Mouse (Mus musculus): ENCODE data around the gene Gramd1a.
A peak's percentile ranks its signal among the peaks of the same experiment; 100 is the strongest.

Gramd1a gene

DNA sequence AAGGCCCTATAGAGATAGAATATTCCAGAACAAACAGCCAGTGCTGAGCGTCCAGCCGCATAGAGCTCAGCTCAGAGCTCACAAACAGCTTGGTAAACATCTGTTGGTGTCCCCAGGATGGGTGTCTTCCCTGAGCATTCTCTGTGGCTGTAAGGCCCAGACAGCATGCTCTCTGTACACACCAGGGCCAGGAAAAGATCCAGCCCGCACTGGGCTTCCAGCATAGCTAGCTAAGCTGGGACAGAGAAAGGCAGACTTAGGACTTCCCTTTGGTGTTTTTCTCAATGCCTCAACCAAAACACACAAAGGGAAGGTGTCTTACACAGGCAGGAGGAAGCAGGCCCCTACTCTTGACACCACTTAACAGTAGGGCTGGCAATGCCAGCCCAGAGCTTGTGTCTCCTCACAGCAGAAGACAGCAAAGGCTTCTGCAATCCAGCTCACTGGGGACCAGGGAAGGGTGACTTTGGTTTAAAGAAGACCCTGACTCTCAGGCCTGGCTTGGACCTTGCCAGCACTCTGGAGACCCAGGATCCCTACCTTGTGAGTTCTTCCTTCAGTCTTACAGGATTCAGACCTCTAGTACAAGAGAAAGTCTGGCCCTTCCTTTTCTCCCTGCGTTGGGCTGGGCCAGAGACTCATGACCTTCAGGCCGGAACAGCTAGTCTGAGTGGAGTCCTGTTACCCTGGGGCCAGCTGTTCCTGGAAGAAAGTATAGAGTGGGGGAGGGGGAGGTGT, at the start of gene Gramd1a:
Gene Gramd1a, minus strand, starts transcription at position 601 of the 738 bp plus-strand sequence.
- DNase-seq (ENCODE audit: low read depth, low spot score): peak; percentile 37

DNA sequence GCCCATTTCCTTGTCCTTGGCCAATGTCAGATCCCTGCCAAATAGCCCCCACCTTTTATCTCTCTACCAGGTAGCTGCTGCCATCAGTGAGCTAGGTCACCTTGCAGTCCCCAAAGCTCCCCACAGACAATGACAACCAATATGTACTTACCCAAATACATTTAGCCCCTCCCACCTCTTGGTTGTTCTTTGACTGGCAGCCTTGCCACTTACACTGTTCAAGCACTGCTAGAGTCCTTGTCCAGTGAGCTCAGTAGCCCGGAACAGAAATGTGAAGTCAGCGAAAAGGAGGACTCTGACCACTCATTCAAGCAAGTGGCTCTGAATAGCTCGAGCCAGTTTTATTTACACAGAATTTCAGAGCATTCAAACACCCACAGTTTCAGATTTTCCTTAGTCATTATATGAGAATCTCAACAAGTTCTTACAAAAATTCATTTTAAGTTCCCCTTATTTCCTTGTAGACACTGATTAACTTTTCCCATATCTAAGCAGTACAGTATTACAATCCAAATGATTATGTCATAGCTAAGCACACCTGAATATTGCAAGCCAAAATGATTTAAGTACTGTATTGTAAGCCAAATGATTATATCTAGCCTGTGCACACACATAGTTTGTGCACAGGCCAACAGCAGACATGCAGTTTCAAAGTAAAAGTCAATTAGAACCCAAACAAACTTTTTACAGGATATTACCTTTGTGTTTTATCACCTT, 40.1 kb upstream of the Gramd1a start:
- DNase-seq (ENCODE audit: low read depth, low spot score): no peak

DNA sequence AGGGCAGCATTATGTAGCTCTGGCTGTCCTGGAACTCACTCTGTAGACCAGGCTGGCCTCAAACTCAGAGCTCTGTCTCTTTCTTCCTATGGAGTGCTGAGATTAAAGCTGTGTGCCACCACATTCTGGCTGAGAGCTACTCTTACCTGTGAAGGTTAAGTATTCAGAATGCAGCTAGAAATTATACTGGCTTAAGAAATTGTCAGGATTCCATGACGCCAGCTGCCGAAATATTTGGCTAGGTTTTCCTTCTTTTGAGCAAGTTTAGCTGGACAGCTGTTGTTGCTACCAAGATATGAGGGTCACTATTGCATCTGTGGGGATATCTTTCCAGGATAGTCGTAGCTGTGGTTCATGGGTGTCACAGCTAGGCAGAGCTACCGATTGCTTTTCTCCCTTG, 29.0 kb upstream of the Gramd1a start:
- no peak for DNase-seq (ENCODE audit: low read depth, low spot score)

DNA sequence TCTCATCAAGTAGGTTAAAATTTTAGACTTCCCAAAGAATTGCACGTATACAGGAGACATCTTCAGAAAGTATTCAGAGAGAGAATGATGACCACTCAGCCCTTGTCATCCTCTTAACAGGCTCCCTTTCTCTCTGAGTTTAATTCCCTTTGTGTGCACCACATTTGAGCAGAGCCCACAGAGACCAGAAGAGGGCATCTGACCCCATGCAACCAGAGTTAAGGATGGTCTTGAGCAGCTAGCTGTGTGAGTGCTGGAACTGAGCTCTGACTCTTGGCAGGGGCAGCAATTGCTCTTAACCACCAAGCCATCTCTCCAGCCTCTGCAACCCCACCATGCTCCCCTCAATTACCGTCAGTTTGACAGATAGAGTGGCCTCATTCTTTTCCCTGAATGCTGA, 27.2 kb upstream of the Gramd1a start:
- no peak for DNase-seq (ENCODE audit: low read depth, low spot score)

DNA sequence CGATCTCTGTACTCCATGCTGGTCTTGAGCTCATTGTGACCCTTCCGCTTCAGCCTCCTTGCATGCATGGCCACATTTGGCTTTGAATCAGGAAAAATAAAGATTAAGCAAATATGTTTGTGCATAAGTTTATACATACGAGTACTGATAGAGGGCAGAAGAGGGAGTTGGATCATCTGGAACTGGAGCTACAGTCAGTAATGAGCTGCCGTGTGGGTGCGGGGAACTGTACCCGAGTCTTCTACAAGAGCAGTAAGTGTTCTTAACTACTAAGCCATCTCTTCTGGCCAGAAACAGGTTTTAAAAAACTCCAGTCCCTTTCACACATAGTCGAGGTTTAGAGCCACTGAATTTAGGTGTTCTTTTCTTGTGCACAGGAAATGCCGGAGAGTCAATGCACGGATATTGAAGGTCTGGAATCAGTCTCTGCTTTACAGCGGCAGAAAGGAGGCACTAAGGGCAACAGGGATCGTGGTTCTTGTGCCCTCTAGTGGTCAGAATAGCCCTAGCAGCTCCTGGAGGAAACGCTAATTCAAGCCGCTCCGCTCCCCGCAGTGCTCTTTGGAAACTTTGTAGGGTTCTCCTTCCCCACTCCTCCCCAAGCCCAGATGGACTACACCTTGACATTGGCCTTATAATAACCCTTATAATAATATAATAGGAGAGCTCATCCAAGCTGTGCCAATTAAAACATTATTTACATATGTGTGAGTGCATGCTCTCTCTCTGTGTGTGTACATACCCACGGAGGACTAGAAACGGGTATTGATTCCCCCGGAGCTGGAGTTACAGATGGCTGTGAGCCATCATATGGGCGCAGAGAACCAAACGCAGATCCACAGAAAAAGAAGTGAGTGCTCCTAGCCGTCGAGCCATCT, 21.4 kb upstream of the Gramd1a start:
- peak; percentile 88 for DNase-seq (ENCODE audit: low read depth, low spot score)

DNA sequence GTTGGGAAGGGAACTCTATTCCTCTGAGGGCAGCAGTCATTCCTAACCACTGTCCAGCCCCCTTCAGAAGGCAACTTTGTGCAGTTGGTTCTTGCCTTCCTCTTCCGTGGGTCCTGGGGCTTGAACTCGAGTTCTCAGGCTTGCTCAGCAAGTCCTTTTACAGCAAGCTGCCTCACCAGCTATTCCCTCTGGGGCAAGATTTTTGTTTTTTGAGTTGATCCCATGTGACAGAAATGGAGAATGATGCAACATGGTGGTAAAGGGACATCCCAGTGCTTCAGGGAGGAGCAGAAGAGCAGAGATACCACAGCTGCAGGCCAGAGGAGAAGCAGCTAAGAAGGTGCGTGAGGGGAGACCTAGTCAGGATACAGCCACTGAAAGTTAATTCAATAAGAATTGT, 19.4 kb upstream of the Gramd1a start:
- DNase-seq (ENCODE audit: low read depth, low spot score): no peak

DNA sequence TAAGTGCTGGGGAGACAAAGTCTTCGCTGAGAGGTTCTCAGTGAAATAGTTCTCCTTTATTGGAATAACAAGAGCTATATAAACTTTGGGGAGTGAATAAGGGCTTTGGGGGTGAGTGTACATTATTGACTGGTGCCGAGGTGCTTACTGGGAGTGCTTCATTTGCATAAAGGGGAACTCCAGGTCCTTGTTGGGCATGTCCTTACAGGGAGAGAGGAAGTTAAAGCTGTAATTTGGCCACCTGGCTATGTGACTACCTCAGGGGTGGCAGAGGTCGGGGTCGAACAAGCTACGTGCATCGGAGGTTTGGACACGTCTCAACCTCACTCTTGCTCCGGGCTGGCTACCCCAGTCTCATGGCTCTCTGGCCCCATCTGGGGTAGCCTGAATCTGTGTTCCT, 18.8 kb upstream of the Gramd1a start:
- no peak for DNase-seq (ENCODE audit: low read depth, low spot score)

DNA sequence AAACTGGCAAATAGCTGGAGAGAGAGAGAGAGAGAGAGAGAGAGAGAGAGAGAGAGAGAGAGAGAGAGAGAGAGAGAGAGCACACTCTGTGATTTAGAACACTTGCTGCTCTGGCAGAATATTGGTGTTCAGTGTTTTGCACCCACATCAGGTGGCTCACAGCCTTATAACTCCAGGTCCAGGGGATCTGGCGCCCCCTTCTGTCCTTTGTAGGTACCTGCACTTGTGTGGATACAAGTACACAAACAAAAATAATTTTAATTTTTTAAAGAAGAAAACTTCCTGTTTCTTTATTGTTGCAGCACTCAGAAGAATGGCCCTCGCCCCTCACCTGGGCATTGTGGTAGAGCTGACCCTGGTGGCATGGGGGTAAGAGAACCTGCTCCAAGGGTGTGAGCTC, 16.5 kb upstream of the Gramd1a start:
- peak; percentile 89 for DNase-seq (ENCODE audit: low read depth, low spot score)

DNA sequence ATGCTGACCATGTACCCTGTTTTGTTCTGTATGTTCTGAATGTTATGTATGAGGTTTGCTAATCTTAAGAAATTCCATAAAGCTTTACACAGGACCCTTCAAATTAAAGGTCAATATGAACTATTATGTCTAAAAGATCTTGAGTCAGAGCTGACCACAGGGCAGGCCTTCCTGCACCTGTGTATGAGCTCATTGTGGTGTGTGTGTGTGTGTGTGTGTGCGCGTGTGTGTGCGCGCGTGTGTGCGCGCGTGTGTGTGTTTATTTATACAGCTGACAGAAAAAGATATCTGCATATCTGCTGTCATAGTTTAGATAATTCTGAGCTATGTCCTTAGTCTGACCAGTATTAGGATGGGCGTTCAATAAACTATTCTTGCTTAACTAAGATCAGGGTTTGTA, 14.8 kb upstream of the Gramd1a start:
- DNase-seq (ENCODE audit: low read depth, low spot score): no peak

DNA sequence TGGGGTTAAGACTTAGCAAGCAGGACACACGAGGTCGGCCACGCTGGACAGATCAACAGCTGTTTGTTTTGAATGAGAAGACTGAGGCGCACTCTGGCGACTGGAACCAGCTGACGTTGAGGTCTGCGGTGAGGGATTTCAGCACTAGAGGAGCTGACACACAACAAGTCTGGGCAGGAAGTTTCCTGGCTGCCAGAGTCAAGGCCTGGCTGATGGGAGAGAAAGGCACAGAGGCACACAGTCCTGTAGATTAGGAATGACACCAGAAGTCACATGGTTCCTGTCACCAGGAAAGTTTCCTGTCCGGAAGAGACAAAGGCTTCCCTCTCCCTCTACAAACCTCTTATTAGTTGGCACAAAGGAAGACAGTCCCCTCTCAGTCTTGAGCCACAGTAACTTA, 12.7 kb upstream of the Gramd1a start:
- DNase-seq (ENCODE audit: low read depth, low spot score): peak; percentile 58

DNA sequence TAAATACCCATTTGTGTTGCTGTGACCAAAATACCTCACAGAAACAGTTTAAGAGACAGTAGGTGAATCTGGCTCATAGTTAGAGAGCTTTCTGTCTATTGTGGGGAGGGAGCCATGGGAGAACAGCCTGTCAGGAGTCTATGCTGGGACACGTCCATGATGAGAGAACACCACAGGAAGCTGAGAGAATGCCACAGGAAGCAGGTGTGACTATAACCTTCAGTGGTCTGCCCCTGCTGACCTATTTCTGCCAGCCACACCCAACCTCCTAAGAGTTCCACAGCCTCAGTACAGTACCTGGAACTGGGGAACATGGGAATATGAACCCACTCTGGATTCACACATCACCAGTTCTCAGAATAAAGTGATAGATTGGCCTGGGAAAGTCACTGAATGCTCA, 9.1 kb upstream of the Gramd1a start:
- no peak for DNase-seq (ENCODE audit: low read depth, low spot score)

DNA sequence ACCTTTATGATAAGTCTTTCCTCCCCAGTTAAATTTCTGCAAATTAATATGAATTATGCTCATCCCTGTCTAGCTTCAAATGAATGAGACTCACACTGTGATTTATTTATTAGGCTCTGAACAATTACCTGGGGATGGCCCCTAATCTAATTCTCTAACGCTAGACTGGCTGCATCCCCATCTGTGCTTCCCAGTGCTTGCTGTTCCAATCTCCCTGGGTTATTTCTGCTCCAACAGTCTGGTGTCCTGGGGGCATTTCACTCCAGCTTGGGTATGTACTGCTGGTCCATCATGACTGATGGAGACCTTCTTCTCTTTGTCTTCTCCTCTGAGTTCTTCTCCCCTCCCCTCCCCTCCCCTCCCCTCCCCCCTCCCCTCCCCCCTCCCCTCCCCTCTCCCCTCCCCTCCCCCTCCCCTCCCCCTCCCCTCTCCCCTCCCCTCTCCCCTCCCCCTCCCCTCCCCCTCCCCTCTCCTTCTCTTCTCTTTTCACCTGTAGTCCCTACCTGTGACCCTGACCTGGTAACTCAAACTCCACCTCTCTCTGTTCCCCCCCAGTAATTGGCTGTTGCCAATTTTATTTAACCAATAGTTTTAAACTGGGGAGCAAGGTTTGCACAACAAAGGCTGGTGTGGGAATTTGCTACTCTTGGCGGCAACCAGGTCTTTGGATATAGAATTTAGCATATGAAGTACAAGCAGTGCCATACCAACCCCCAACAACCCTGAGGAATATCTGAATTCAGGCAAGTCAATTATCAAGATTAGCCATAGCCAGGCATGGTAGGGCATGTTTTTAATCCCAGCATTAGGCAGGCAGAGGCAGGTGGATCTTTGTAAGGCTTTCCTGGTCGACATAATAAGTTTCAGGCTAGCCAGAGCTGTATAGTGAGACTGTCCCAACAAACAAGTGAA, 8.2 kb upstream of the Gramd1a start:
- no peak for DNase-seq (ENCODE audit: low read depth, low spot score)

DNA sequence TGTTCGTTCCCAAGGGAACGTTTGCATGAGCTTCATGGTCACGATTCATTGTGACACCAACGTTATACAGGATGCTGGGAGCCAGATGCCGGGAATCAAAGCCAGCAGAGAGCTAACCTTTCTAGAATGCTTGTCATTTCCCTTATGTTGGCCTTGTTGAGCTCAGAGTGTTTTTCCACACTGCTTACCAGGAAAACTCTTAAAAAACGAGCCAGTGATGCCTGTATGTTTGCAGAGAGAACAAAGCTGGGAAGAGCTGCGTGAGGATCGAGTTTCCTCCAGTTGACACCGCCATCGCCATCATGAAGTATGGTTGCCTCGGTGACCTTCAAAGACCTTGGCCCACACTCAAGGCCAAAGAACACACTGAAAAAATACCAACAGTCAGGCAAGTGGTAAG, 6.6 kb upstream of the Gramd1a start:
- no peak for DNase-seq (ENCODE audit: low read depth, low spot score)

DNA sequence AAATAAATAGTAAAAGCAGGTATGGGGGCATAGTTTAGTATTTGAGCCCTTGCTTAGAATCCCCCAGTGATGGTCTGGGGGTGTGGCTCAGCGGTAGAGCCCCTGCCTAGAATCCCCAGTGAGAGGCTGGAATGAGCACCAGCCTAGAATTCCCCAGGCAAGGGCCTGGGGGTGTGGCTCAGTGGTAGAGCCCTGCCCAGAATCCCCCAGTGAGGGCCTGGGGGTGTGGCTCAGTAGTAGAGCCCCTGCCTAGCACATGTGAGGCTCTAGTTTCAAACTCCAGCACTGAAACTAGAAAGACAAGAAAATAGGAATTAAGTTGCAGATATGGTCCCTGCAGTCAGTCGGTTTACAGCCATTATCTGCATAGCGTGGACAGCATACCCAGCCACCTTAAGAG, 6.1 kb upstream of the Gramd1a start:
- DNase-seq (ENCODE audit: low read depth, low spot score): no peak

DNA sequence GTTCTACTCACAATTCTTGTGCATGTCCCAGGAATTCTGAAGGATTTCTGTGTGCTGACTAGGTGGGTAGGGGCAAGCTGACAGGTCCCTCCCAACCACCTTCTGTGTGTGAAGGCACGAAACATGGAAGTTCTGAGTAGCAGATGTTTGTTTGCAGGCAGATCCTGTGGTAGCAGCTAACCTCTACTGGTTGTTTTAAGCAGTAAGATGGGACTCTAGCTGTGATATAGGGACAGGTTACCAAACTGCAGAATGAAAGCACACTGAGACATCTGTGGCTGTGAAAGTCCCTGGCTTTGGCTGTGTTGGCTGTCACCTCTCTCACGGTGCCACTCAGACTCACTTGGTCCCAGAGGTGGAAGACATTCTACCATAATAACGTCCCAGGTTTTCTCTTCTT, 5.5 kb upstream of the Gramd1a start:
- peak; percentile 38 for DNase-seq (ENCODE audit: low read depth, low spot score)

DNA sequence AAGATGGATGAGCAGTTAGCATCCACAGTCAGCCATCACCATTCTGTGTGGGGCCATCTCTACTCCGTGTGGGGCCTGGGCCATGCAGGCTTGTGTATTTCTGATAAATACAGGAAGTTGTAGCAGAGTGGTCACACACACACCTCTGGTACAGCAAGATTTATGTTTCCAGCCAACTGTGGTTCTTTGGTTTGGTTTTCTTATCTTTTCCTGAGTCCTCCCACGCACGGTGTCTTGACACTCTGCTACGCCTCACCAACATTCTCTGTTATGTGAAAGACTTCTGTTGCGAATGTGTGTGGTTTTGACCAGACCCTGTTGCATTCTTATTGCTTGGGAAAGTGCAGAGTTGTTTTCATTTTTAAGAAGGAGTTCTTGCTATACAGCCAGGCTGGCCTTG, 5.1 kb upstream of the Gramd1a start:
- DNase-seq (ENCODE audit: low read depth, low spot score): peak; percentile 72

DNA sequence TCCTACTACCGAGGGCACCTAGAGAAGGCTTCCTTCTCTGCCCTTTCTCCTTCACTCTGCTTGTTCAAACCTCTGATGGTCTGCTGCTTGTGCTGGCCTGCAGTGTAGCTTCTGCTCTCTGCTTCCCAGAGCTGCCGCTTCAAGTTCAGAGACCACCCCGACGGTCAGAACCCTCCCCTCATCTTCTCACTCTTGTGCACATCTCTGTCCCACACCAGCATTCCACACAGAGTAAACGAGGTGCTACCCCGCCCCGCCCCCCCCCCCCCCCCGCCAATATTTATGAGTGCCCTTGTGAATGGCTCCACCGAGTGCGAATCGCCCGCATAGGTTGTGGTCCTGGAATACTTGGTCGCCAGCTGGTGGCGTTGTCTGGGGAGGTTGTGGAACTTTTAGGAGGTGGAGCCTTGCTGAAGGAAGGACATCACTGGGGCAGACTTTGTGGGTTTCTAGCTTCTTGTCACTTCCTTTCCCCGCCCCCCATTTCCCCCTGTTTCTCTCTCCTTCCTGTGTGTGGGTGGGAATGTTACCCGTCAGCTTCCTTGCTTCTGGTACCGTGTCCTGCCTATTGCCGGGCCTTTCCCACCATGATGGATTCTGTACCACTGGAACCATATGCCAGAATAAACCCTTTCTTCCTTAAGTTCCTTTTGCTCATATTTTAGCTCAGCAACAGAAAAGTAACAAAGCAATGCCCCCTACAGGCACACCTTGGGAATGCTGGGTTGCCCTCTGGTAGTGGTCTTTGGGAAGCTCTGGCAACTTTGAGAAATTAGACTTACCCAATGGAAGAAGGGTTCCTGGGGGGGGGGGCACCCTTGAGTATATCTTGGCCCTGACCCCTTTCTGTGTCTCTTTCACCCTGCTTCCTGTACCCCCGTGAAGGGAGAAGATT, 585 bp upstream of the Gramd1a start:
- peak; percentile 89 for DNase-seq (ENCODE audit: low read depth, low spot score)

DNA sequence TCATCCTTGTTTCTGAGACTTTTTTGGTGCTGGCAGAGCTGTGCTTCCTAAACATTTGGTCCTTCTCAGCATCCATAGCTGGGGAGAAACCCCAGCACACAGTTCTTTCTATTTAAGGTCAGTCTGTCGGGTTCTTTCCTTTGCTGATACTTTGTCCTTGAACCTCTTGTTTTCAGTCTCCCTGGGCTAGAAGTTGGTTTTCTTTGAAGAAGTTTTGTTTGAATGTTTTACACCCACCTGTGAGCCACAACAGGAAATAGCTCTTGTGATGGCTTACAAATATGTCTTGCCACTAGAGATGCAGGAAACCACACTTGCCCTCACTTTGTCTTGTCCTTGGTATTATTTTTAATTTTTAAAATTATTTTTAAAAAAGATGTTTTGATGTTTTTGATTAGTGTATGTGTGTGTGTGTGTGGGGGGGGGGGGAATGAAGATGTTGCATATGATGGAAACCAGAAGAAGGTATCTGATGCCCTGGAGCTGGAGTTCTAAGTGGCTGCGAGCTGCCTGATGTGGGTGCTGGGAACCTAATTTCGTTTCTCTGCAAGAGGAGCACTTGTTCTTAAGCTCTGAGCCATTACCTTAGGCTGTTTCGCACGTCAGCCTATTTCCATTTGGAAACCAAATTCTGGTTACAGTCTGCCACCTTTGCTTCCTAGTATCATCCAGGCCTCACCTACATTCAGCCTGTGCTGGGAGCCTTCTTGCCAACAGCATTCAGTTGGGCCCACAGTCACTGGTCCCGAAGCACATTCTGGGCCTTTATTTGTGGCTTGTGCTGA, 2.0 kb downstream of the Gramd1a start:
- DNase-seq (ENCODE audit: low read depth, low spot score): peak; percentile 79
